In genomic region chr5:72158667-72159066, GRCm38 (mm10) we compare ENCODE assay signal across 10 mouse cellular contexts.
"Had no signal": no experiment of that assay in that cellular context is flagged by ENCODE, and none has a peak within 500 bp of the region (broad histone marks: within the 10 kb centered on the region; RNA-seq: fewer than 3 reads in every experiment).

No protein-coding gene starts in this region.

- DNase-seq: kidney, adult 2 months; kidney, postnatal 36 days; left cerebral cortex, postnatal 4 days; lung, adult 18-20 months; lung, postnatal 10 days; lung, postnatal 36 days; midbrain, embryonic 14.5 days; right cerebral cortex, postnatal 14 days; spleen, adult 18-20 months; thymus, postnatal 25 days had no signal
